Mouse (Mus musculus) thymus, adult 2 months (tissue): ENCODE measurements around the gene Atp5b.

ENCODE experiments used
- CTCF ChIP-seq: fragments of 200-500 bp; IDR thresholded peaks from 2 replicates; pipeline ENCODE4 v1.5.1; 2012; ENCODE audit warnings: mild to moderate bottlenecking, control low read depth, low read length, moderate library complexity, borderline replicate concordance; ENCODE audit not compliant: control insufficient read depth, poor library complexity, insufficient read depth; ENCODE audit errors: extremely low read depth
- POLR2A ChIP-seq: fragments of 200-500 bp; IDR thresholded peaks from 2 replicates; pipeline ENCODE4 v1.6.1; 2012; ENCODE audit warnings: mild to moderate bottlenecking, low read length, control low read depth, moderate library complexity; ENCODE audit not compliant: control insufficient read depth, poor library complexity, insufficient read depth; ENCODE audit errors: extremely low read depth

DNA sequence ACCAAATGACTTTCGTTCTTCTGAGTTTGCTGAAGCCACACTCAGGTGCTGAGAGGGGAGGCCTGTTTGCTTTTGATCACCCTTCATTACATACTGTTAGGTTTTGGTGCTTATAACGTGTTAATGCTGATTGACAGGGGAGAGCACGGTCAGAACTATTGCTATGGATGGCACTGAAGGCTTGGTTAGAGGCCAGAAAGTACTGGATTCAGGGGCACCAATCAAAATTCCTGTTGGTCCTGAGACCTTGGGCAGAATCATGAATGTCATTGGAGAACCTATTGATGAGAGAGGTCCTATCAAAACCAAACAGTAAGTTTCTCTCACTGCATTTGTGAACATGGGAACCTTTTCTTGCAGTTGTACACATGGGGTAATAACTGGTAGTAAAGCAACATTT lies 1.1 kb downstream of the Atp5b start:
- no peak for TF ChIP-seq POLR2A
- no peak for TF ChIP-seq CTCF
